Mouse (Mus musculus) midbrain, embryonic 11.5 days (tissue): ENCODE results near the gene Bcar1. TPM values are rescaled to one million over a fixed set of nuclear protein-coding genes. Genes with fewer than 3 reads are reported as not detected.

Experiments
- ATAC-seq: fragments of 200-750 bp; cut with Nextera tagmentation; 2 replicates; pipeline ENCODE4 v1.8.0; 2017; ENCODE audit warnings: moderate TSS enrichment, moderate library complexity; ENCODE audit not compliant: low FRiP score
- DNase-seq: peaks from one replicate; pipeline ENCODE4 v3.0.0; 2015; ENCODE audit warnings: low spot score; ENCODE audit errors: missing footprints
- H3K27ac ChIP-seq: fragments of 300-500 bp; sonication (generic); 2 replicates; pipeline ENCODE4 v1.5.1; 2014; ENCODE audit warnings: low read depth, low read length
- H3K27me3 ChIP-seq: fragments of 300-500 bp; sonication (generic); 2 replicates; pipeline ENCODE4 v1.6.1; 2014; ENCODE audit warnings: mild to moderate bottlenecking, low read length, moderate library complexity, mixed read lengths; ENCODE audit not compliant: control insufficient read depth, insufficient read depth
- H3K36me3 ChIP-seq: fragments of 300-500 bp; sonication (generic); 2 replicates; pipeline ENCODE4 v1.6.1; 2014; ENCODE audit warnings: mild to moderate bottlenecking, low read length, moderate library complexity, mixed read lengths; ENCODE audit not compliant: control insufficient read depth, insufficient read depth
- H3K4me1 ChIP-seq: fragments of 300-500 bp; sonication (generic); 2 replicates; pipeline ENCODE4 v1.6.1; 2014; ENCODE audit warnings: low read length; ENCODE audit not compliant: control insufficient read depth, insufficient read depth
- H3K4me2 ChIP-seq: fragments of 300-500 bp; sonication (generic); 2 replicates; pipeline ENCODE4 v1.6.1; 2014; ENCODE audit warnings: mild to moderate bottlenecking, moderate library complexity
- H3K4me3 ChIP-seq: fragments of 300-500 bp; sonication (generic); 2 replicates; pipeline ENCODE4 v1.5.1; 2014; ENCODE audit warnings: low read depth, low read length
- H3K9ac ChIP-seq: fragments of 300-500 bp; sonication (generic); 2 replicates; pipeline ENCODE4 v1.6.1; 2014; ENCODE audit warnings: low read length
- H3K9me3 ChIP-seq: fragments of 300-500 bp; sonication (generic); 2 replicates; pipeline ENCODE4 v1.6.1; 2016; ENCODE audit warnings: low read length; ENCODE audit not compliant: control insufficient read depth
- WGBS: fragments of 180-500 bp; shearing (Covaris S2); extraction: QIAGEN DNeasy Blood & Tissue Kit; methylation state at CpG from one replicate; pipeline ENCODE4 v1.1.7; 2014; 5-methylcytosine and 5-hydroxymethylcytosine counted together
- polyA plus RNA-seq: library from polyadenylated mRNA; unstranded; fragments of >200 nt; fragmentation: Nextera tagmentation; extraction: Ambion mirVana; gene quantifications from 2 replicates; pipeline ENCODE4 v1.2.1, GENCODE M21; 2014

Gene Bcar1
- polyA plus RNA-seq, 1 experiment from 2014 or later, result 42.1 TPM

DNA sequence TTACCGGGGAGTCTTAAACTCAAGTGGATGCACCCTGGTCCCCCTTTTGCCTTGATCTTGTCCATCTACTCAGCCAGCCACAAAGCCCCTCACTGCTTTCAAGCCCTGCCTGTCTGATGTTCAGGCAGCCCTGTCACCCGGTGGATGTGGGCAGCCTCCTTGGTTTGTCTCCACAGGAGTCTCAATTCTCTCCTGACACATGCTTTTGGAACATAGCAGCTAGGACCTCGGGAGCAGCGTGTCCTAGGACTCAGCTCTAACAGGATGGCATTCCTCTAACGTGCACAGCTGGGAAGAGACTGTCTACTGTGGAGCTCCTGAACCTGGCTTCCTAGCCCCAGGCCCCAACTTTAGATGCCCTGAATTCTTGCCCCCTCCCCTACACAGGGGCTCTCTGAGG, 37.9 kb downstream of the Bcar1 start:
- Histone ChIP-seq H3K4me2 (no peak overlapping the region), H3K36me3 (peaks cover 3% of the 10 kb centered on the region), H3K9ac (no peak overlapping the region), H3K27me3 (no peaks in the 10 kb centered on the region), H3K4me1 (no peaks in the 10 kb centered on the region), H3K4me3 (no peak overlapping the region), H3K27ac (no peak overlapping the region), H3K9me3 (no peaks in the 10 kb centered on the region)
- WGBS, result 66% methylated on average over 5 of the region's 5 CpGs
- no peak for DNase-seq
- ATAC-seq, result no peak

DNA sequence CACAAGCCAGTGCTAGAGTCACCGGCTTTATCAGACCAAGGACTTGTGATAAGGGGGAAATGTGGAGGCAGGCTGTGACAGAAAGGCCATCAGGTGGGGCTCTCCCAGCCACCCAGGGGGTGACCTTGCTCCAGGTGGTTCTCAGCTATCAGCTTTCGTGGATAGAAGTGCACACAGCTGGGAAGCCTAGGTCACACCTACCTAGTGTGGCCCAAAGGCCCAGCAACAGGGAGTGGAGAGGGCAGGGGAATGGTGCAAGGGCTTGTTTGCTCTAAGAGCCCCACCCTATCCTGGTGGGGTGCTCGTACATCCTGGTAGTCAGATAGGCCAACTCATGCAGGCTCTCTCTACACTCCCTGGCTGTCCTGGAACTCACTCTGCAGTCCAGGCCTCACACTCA, 38.4 kb downstream of the Bcar1 start:
- H3K9me3 ChIP-seq, result no peaks in the 10 kb centered on the region
- no peak for DNase-seq
- no peaks in the 10 kb centered on the region; the same call in 1 of the 2 replicates for H3K36me3 ChIP-seq
- H3K27me3 ChIP-seq, result no peaks in the 10 kb centered on the region
- H3K9ac ChIP-seq, result no peak overlapping the region
- no peak overlapping the region for H3K4me2 ChIP-seq
- H3K27ac ChIP-seq, result no peak overlapping the region
- no peak overlapping the region for H3K4me3 ChIP-seq
- no peak for ATAC-seq
- 80% methylated on average over 3 of the region's 3 CpGs for WGBS
- H3K4me1 ChIP-seq, result no peaks in the 10 kb centered on the region

DNA sequence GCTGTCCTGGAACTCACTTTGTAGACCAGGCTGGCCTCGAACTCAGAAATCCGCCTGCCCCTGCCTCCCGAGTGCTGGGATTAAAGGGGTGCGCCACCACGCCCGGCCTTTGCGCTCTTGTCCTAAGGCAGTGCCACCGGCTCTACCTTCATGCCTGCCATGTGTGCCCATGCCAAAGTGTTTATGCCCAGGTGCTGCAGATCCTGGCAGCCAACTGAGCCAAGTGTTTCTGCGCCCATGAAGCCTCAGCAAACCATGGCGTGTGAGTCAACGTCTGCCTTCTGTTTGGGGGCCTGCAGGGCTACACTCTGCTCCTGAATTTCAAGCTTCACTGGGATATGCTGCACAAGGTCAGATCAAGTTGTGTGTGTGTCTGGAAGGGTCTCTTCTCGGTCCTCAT, 39.0 kb downstream of the Bcar1 start:
- 90% methylated on average over 12 of the region's 12 CpGs for WGBS
- DNase-seq (no peak), ATAC-seq (no peak)
- Histone ChIP-seq H3K4me2 (no peak overlapping the region), H3K4me3 (no peak overlapping the region), H3K4me1 (no peaks in the 10 kb centered on the region), H3K9me3 (no peaks in the 10 kb centered on the region), H3K27me3 (no peaks in the 10 kb centered on the region), H3K9ac (no peak overlapping the region), H3K36me3 (no peaks in the 10 kb centered on the region), H3K27ac (no peak overlapping the region)

DNA sequence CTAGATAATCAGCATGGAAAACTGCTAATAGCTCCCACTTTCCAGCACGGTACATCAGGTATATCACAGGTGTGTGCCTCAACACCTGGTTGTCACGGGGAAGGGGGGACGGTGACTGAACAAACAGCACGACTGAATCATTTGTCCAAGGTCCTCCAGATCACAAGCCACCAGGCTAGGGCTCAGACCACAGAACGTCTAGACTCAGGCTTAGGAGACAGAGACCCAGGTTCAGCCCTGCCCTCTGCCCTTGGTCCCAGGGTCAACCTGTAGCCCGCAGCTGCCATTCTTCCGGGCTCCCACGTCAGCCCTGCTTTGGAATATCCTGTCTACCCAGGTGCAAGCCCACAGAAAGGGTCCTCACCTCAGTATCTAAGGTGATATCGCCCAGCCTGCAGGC, 42.2 kb downstream of the Bcar1 start:
- Histone ChIP-seq H3K36me3 (no peaks in the 10 kb centered on the region), H3K4me3 (no peak overlapping the region), H3K27ac (no peak overlapping the region), H3K27me3 (no peaks in the 10 kb centered on the region), H3K9ac (no peak overlapping the region), H3K9me3 (no peaks in the 10 kb centered on the region), H3K4me2 (no peak overlapping the region), H3K4me1 (no peaks in the 10 kb centered on the region)
- WGBS, result 91% methylated on average over 9 of the region's 9 CpGs
- ATAC-seq, result no peak
- DNase-seq, result no peak

- 84% methylated on average over 5 of the region's 5 CpGs for WGBS
- DNase-seq (no peak), ATAC-seq (no peak)
- no peaks in the 10 kb centered on the region for H3K36me3 ChIP-seq
- H3K9ac ChIP-seq, result no peak overlapping the region
- H3K4me1 ChIP-seq, result no peaks in the 10 kb centered on the region
- no peaks in the 10 kb centered on the region for H3K27me3 ChIP-seq
- H3K27ac ChIP-seq, result no peak overlapping the region
- H3K9me3 ChIP-seq, result no peaks in the 10 kb centered on the region
- H3K4me2 ChIP-seq, result no peak overlapping the region
- no peak overlapping the region for H3K4me3 ChIP-seq
Observed at GRCm38 (mm10) chr8:111700740-111701139, 42.9 kb downstream of the Bcar1 start.

DNA sequence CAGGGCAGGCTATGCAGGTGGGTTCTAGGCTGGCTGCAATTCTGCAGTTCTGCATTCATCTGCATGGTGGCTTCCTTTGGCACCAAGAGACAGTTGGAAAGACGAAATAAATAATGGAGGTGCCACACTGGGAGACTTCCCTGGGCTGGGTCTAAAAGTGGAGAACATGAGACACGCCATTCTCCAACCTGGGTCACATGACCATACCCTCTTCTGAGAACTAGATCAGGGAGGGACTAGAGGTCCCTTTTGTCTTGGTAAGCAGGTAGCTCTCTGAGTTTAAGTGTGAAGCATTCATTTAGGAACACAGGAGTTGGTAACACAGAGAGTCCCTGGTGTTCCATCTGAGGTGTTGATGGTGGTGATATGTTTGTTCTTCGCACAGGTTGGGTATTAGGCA, 43.4 kb downstream of the Bcar1 start:
- Histone ChIP-seq H3K9ac (no peak overlapping the region), H3K27ac (no peak overlapping the region), H3K27me3 (no peaks in the 10 kb centered on the region), H3K4me1 (no peaks in the 10 kb centered on the region), H3K36me3 (no peaks in the 10 kb centered on the region), H3K4me3 (no peak overlapping the region), H3K4me2 (no peak overlapping the region), H3K9me3 (no peaks in the 10 kb centered on the region)
- DNase-seq (no peak), ATAC-seq (no peak)
- WGBS, result 79% methylated on average over 3 of the region's 3 CpGs

- ATAC-seq, result no peak
- 43% methylated on average over 1 of the region's 1 CpGs for WGBS
- Histone ChIP-seq H3K36me3 (no peaks in the 10 kb centered on the region), H3K9me3 (no peaks in the 10 kb centered on the region), H3K4me3 (no peak overlapping the region), H3K27ac (no peak overlapping the region), H3K9ac (no peak overlapping the region), H3K27me3 (no peaks in the 10 kb centered on the region), H3K4me2 (no peak overlapping the region), H3K4me1 (no peaks in the 10 kb centered on the region)
- no peak for DNase-seq
Observed at GRCm38 (mm10) chr8:111699035-111699434, 44.6 kb downstream of the Bcar1 start.

DNA sequence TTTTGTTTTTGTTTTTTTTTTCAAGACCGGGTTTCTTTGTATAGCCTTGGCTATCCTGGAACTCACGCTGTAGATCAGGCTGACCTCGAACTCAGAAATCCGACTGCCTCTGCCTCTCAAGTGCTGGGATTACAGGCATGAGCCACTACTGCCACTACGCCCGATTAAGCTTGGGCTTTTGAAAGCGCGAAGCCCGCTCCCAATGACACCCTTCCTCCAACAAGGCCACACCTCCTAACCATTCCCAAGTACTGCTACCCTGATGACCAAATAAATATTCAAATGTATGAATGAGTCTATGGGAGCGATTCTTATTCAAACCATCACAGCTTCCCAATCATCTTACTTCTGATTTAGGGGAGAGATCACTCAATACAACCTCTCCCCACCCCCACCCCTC, 46.0 kb downstream of the Bcar1 start:
- Histone ChIP-seq H3K9me3 (no peaks in the 10 kb centered on the region), H3K27me3 (no peaks in the 10 kb centered on the region), H3K36me3 (no peaks in the 10 kb centered on the region), H3K4me3 (no peak overlapping the region), H3K27ac (no peak overlapping the region), H3K4me2 (no peak overlapping the region), H3K4me1 (no peaks in the 10 kb centered on the region), H3K9ac (no peak overlapping the region)
- WGBS, result 76% methylated on average over 10 of the region's 10 CpGs
- ATAC-seq, result no peak
- DNase-seq, result no peak

GRCm38 (mm10) chr8:111695441-111695840, 48.2 kb downstream of the Bcar1 start:
- Histone ChIP-seq H3K27me3 (no peaks in the 10 kb centered on the region), H3K36me3 (no peaks in the 10 kb centered on the region), H3K4me2 (no peak overlapping the region), H3K4me1 (no peaks in the 10 kb centered on the region), H3K4me3 (no peak overlapping the region), H3K9ac (no peak overlapping the region), H3K9me3 (no peaks in the 10 kb centered on the region), H3K27ac (no peak overlapping the region)
- 85% methylated on average over 7 of the region's 7 CpGs for WGBS
- no peak for ATAC-seq
- DNase-seq, result no peak

DNA sequence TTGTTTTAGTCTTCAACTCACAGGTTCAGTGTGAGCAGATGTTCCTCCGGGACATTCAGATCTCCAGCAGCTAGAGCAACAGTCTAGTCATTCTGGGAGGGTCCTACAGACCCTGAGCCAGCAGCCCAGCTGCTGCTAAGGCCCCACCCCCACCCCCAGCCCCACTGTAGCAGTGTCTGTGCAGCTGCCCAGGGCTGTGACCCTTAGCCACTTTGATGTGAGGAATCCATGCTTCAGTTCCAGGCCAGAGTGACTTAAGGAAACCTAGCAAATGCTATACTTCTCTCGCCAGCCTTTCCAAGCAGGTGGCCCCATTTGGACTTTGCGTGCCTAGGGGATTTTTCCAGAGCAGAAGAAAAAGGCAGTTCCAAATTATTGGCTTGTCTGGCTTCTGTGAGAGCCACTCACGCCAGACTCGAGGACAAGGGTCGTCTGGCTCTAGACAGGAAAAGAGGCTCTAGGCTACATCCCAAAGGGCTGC, 50.3 kb downstream of the Bcar1 start:
- Histone ChIP-seq H3K36me3 (no peaks in the 10 kb centered on the region), H3K27me3 (no peaks in the 10 kb centered on the region), H3K9me3 (no peaks in the 10 kb centered on the region), H3K4me3 (no peak overlapping the region), H3K4me2 (no peak overlapping the region), H3K27ac (no peak overlapping the region), H3K4me1 (no peaks in the 10 kb centered on the region), H3K9ac (no peak overlapping the region)
- DNase-seq, result no peak
- no peak for ATAC-seq
- 70% methylated on average over 6 of the region's 6 CpGs for WGBS
